Mouse (Mus musculus) stomach, embryonic 14.5 days (tissue): ENCODE data around the gene Pcbp4. TPM values are rescaled to one million over a fixed set of nuclear protein-coding genes. Genes with fewer than 3 reads are reported as not detected.

ENCODE experiments used
- ATAC-seq: fragments of 200-750 bp; cut with Nextera tagmentation; 2 replicates; pipeline ENCODE4 v1.8.0; 2017; ENCODE audit warnings: low read depth, moderate TSS enrichment; ENCODE audit not compliant: insufficient number of reproducible peaks, insufficient read depth, low FRiP score
- H3K27ac ChIP-seq: fragments of 300-500 bp; sonication (generic); 2 replicates; pipeline ENCODE4 v1.5.1; 2014; ENCODE audit warnings: mild to moderate bottlenecking, low read length, moderate library complexity, mixed read lengths
- H3K27me3 ChIP-seq: fragments of 300-500 bp; sonication (generic); 2 replicates; pipeline ENCODE4 v1.6.1; 2014; ENCODE audit warnings: low read length, control low read depth, mixed read lengths; ENCODE audit not compliant: control insufficient read depth, insufficient read depth
- H3K36me3 ChIP-seq: fragments of 300-500 bp; sonication (generic); 2 replicates; pipeline ENCODE4 v1.6.1; 2014; ENCODE audit warnings: mild to moderate bottlenecking, control low read depth, low read length, moderate library complexity, mixed read lengths; ENCODE audit not compliant: control insufficient read depth, insufficient read depth
- H3K4me1 ChIP-seq: fragments of 300-500 bp; sonication (generic); 2 replicates; pipeline ENCODE4 v1.6.1; 2014; ENCODE audit warnings: low read length, control low read depth, mixed read lengths; ENCODE audit not compliant: control insufficient read depth, insufficient read depth
- H3K4me2 ChIP-seq: fragments of 300-500 bp; sonication (generic); replicated peaks from 2 replicates; pipeline ENCODE4 v1.6.1; 2014; ENCODE audit warnings: low read depth, low read length, control low read depth
- H3K4me3 ChIP-seq: fragments of 300-500 bp; sonication (generic); 2 replicates; pipeline ENCODE4 v1.5.1; 2014; ENCODE audit warnings: low read depth, low read length, control low read depth
- H3K9ac ChIP-seq: fragments of 300-500 bp; sonication (generic); replicated peaks from 2 replicates; pipeline ENCODE4 v1.6.1; 2014; ENCODE audit warnings: low read depth, mild to moderate bottlenecking, control low read depth, low read length, moderate library complexity, mixed read lengths
- H3K9me3 ChIP-seq: fragments of 300-500 bp; sonication (generic); 2 replicates; pipeline ENCODE4 v1.6.1; 2016; ENCODE audit warnings: low read depth, low read length, control low read depth; ENCODE audit not compliant: control insufficient read depth
- WGBS: fragments of 180-500 bp; shearing (Covaris S2); extraction: QIAGEN DNeasy Blood & Tissue Kit; methylation state at CpG from one replicate; pipeline ENCODE4 v1.1.7; 2014; 5-methylcytosine and 5-hydroxymethylcytosine counted together
- polyA plus RNA-seq: library from polyadenylated mRNA; unstranded; fragments of >200 nt; fragmentation: Nextera tagmentation; extraction: Ambion mirVana; gene quantifications from 2 replicates; pipeline ENCODE4 v1.2.1, GENCODE M21; 2014

Pcbp4 gene
- polyA plus RNA-seq, 1 experiment from 2014 or later, result 60.9 TPM

- H3K9ac ChIP-seq, result peak overlapping the region; percentile 99
- H3K27me3 ChIP-seq, result no peaks in the 10 kb centered on the region
- peak overlapping the region; percentile 78 for H3K4me3 ChIP-seq
- ATAC-seq, result no peak
- no peaks in the 10 kb centered on the region for H3K9me3 ChIP-seq
- H3K4me2 ChIP-seq, result peak overlapping the region; percentile 84
- WGBS, result 0% methylated on average over 4 of the region's 4 CpGs
- H3K4me1 ChIP-seq, result peaks cover 8% of the 10 kb centered on the region
- H3K36me3 ChIP-seq, result peaks cover 21% of the 10 kb centered on the region
- peak overlapping the region; percentile 82 for H3K27ac ChIP-seq
These were observed 23.2 kb upstream of the Pcbp4 start for GRCm38 (mm10) chr9:106430015-106430264.

- Histone ChIP-seq H3K9me3 (no peaks in the 10 kb centered on the region), H3K9ac (no peak overlapping the region), H3K4me1 (peaks cover 15% of the 10 kb centered on the region), H3K36me3 (peaks cover 21% of the 10 kb centered on the region), H3K4me2 (no peak overlapping the region), H3K27ac (no peak overlapping the region), H3K4me3 (no peak overlapping the region), H3K27me3 (no peaks in the 10 kb centered on the region)
- WGBS, result 70% methylated on average over 7 of the region's 7 CpGs
- no peak for ATAC-seq
These were observed 19.7 kb upstream of the Pcbp4 start for GRCm38 (mm10) chr9:106433389-106433788.

GRCm38 (mm10) chr9:106436566-106436965, 16.5 kb upstream of the Pcbp4 start:
- H3K9ac ChIP-seq, result no peak overlapping the region
- peaks cover 13% of the 10 kb centered on the region for H3K4me1 ChIP-seq
- peaks cover 14% of the 10 kb centered on the region for H3K36me3 ChIP-seq
- H3K9me3 ChIP-seq, result no peaks in the 10 kb centered on the region
- no peak overlapping the region for H3K4me2 ChIP-seq
- H3K27ac ChIP-seq, result no peak overlapping the region
- WGBS, result 78% methylated on average over 9 of the region's 9 CpGs
- no peak for ATAC-seq
- no peak overlapping the region for H3K4me3 ChIP-seq
- no peaks in the 10 kb centered on the region for H3K27me3 ChIP-seq

GRCm38 (mm10) chr9:106442680-106443079, 10.4 kb upstream of the Pcbp4 start:
- no peak overlapping the region for H3K27ac ChIP-seq
- H3K36me3 ChIP-seq, result no peaks in the 10 kb centered on the region
- H3K4me3 ChIP-seq, result no peak overlapping the region
- ATAC-seq, result no peak
- WGBS, result 71% methylated on average over 5 of the region's 5 CpGs
- H3K4me1 ChIP-seq, result peaks cover 13% of the 10 kb centered on the region
- H3K27me3 ChIP-seq, result no peaks in the 10 kb centered on the region
- H3K4me2 ChIP-seq, result no peak overlapping the region
- H3K9ac ChIP-seq, result no peak overlapping the region
- H3K9me3 ChIP-seq, result no peaks in the 10 kb centered on the region

- ATAC-seq, result no peak
- Histone ChIP-seq H3K4me2 (no peak overlapping the region), H3K9me3 (no peaks in the 10 kb centered on the region), H3K9ac (no peak overlapping the region), H3K27me3 (no peaks in the 10 kb centered on the region), H3K27ac (no peak overlapping the region), H3K4me1 (peaks cover 25% of the 10 kb centered on the region), H3K4me3 (no peak overlapping the region), H3K36me3 (no peaks in the 10 kb centered on the region)
- 76% methylated on average over 4 of the region's 4 CpGs for WGBS
These were observed 8.3 kb upstream of the Pcbp4 start for GRCm38 (mm10) chr9:106444836-106445235.

GRCm38 (mm10) chr9:106447348-106447747, 5.7 kb upstream of the Pcbp4 start, which contains the start of the genes Abhd14b and Abhd14a:
Abhd14b (plus strand) TSS chr9:106447459.
Abhd14a (minus strand) TSS chr9:106447678.
- H3K9ac ChIP-seq, result peak within 1 kb of the TSS; percentile 36; the same call in 1 of the 2 replicates
- under 1% methylated on average over 24 of the region's 24 CpGs for WGBS
- no peaks in the 10 kb centered on the region for H3K27me3 ChIP-seq
- no peaks in the 10 kb centered on the region for H3K9me3 ChIP-seq
- no peaks in the 10 kb centered on the region for H3K36me3 ChIP-seq
- H3K27ac ChIP-seq, result peak within 1 kb of the TSS; percentile 66
- H3K4me1 ChIP-seq, result peaks cover 40% of the 10 kb centered on the region
- ATAC-seq, result peak; percentile 88
- H3K4me3 ChIP-seq, result peak within 1 kb of the TSS; percentile 44
- H3K4me2 ChIP-seq, result peak within 1 kb of the TSS; percentile 86

- H3K4me1 ChIP-seq, result peaks cover 46% of the 10 kb centered on the region
- no peaks in the 10 kb centered on the region for H3K27me3 ChIP-seq
- WGBS, result 39% methylated on average over 9 of the region's 9 CpGs
- H3K36me3 ChIP-seq, result no peaks in the 10 kb centered on the region
- peak overlapping the region; percentile 86 for H3K4me2 ChIP-seq
- 0 out of 2 replicates have a peak overlapping the region, but pooled peaks have one; percentile 36 for H3K9ac ChIP-seq
- peak; percentile 7; the same call in 1 of the 2 replicates for ATAC-seq
- H3K9me3 ChIP-seq, result no peaks in the 10 kb centered on the region
- H3K4me3 ChIP-seq, result peak overlapping the region; percentile 44
- H3K27ac ChIP-seq, result peak overlapping the region; percentile 66; the same call in 1 of the 2 replicates
These were observed 5.1 kb upstream of the Pcbp4 start for GRCm38 (mm10) chr9:106447951-106448350.

GRCm38 (mm10) chr9:106448498-106449031, 4.5 kb upstream of the Pcbp4 start:
- H3K36me3 ChIP-seq, result no peaks in the 10 kb centered on the region
- H3K9ac ChIP-seq, result peak overlapping the region; percentile 36; the same call in 1 of the 2 replicates
- WGBS, result under 1% methylated on average over 23 of the region's 23 CpGs
- peak overlapping the region; percentile 44 for H3K4me3 ChIP-seq
- peak overlapping the region; percentile 86 for H3K4me2 ChIP-seq
- 0 out of 2 replicates have a peak, but pooled peaks have one; percentile 35 for ATAC-seq
- H3K27ac ChIP-seq, result peak overlapping the region; percentile 66; the same call in 1 of the 2 replicates
- H3K27me3 ChIP-seq, result no peaks in the 10 kb centered on the region
- H3K9me3 ChIP-seq, result no peaks in the 10 kb centered on the region
- peaks cover 49% of the 10 kb centered on the region for H3K4me1 ChIP-seq

- Histone ChIP-seq H3K27ac (peak overlapping the region; percentile 56; the same call in 1 of the 2 replicates), H3K4me2 (peak overlapping the region; percentile 19; the same call in 1 of the 2 replicates), H3K4me1 (peaks cover 49% of the 10 kb centered on the region), H3K9ac (no peak overlapping the region), H3K9me3 (no peaks in the 10 kb centered on the region), H3K4me3 (no peak overlapping the region), H3K36me3 (no peaks in the 10 kb centered on the region), H3K27me3 (no peaks in the 10 kb centered on the region)
- WGBS, result 83% methylated on average over 8 of the region's 8 CpGs
- no peak for ATAC-seq
These were observed 3.1 kb upstream of the Pcbp4 start for GRCm38 (mm10) chr9:106449947-106450346.
